Mouse (Mus musculus): ENCODE measurements around the gene Smbd1. TPM values are rescaled to one million over a fixed set of nuclear protein-coding genes. Genes with fewer than 3 reads are reported as not detected.

Smbd1 gene
- not detected for polyA plus RNA-seq (2014; fragmentation: Illumina TruSeq; extraction: RNeasy Lipid Tissue Mini Kit (QIAGEN cat#74804); ENCODE audit: low read depth, low replicate concordance)

GRCm38 (mm10) chr16:32810321-32810720 lies at the start of gene Smbd1:
Gene Smbd1 (minus strand): TSS chr16:32810477.

GRCm38 (mm10) chr16:32797426-32797689 lies 12.9 kb downstream of the Smbd1 start, which contains the start of gene Muc20:
Gene Muc20 (minus strand): TSS chr16:32797435.

Other genes starting within 250 kb of the Smbd1 start
- gene Tfrc, start 201.6 kb downstream of the Smbd1 start, polyA plus RNA-seq (2014; fragmentation: Illumina TruSeq; extraction: RNeasy Lipid Tissue Mini Kit (QIAGEN cat#74804); ENCODE audit: low read depth, low replicate concordance) = 417 TPM
- gene Tnk2, start 166.6 kb downstream of the Smbd1 start, polyA plus RNA-seq (2014; fragmentation: Illumina TruSeq; extraction: RNeasy Lipid Tissue Mini Kit (QIAGEN cat#74804); ENCODE audit: low read depth, low replicate concordance) = 1.5 TPM
- gene Muc4, start 74.6 kb downstream of the Smbd1 start, polyA plus RNA-seq (2014; fragmentation: Illumina TruSeq; extraction: RNeasy Lipid Tissue Mini Kit (QIAGEN cat#74804); ENCODE audit: low read depth, low replicate concordance) = 81.6 TPM
- gene Muc20, start 13.0 kb downstream of the Smbd1 start, polyA plus RNA-seq (2014; fragmentation: Illumina TruSeq; extraction: RNeasy Lipid Tissue Mini Kit (QIAGEN cat#74804); ENCODE audit: low read depth, low replicate concordance) = 0.32 TPM
- 128 TPM for gene Fyttd1, start 67.0 kb upstream of the Smbd1 start, polyA plus RNA-seq (2014; fragmentation: Illumina TruSeq; extraction: RNeasy Lipid Tissue Mini Kit (QIAGEN cat#74804); ENCODE audit: low read depth, low replicate concordance)
- gene Rubcn, start 67.3 kb upstream of the Smbd1 start, polyA plus RNA-seq (2014; fragmentation: Illumina TruSeq; extraction: RNeasy Lipid Tissue Mini Kit (QIAGEN cat#74804); ENCODE audit: low read depth, low replicate concordance) = 7.2 TPM
- gene Lrch3, start 103.6 kb upstream of the Smbd1 start, polyA plus RNA-seq (2014; fragmentation: Illumina TruSeq; extraction: RNeasy Lipid Tissue Mini Kit (QIAGEN cat#74804); ENCODE audit: low read depth, low replicate concordance) = 32.2 TPM
- gene Iqcg, start 245.7 kb upstream of the Smbd1 start, polyA plus RNA-seq (2014; fragmentation: Illumina TruSeq; extraction: RNeasy Lipid Tissue Mini Kit (QIAGEN cat#74804); ENCODE audit: low read depth, low replicate concordance) = 1.7 TPM
- 1,014 TPM for gene Rpl35a, start 246.0 kb upstream of the Smbd1 start, polyA plus RNA-seq (2014; fragmentation: Illumina TruSeq; extraction: RNeasy Lipid Tissue Mini Kit (QIAGEN cat#74804); ENCODE audit: low read depth, low replicate concordance)